26 mouse cellular contexts compared by ENCODE assay signal in genomic region chr14:9105708-9106107, GRCm38 (mm10).
"Had no signal": no experiment of that assay in that cellular context is flagged by ENCODE, and none has a peak within 500 bp of the region (broad histone marks: within the 10 kb centered on the region; RNA-seq: fewer than 3 reads in every experiment).

No protein-coding gene starts in this region.

- H3K27ac ChIP-seq: heart, adult 2 months; hindbrain, embryonic 10.5 days; hindbrain, embryonic 12.5 days; hindbrain, embryonic 14.5 days; hindbrain, postnatal 0 days; intestine, embryonic 15.5 days; layer of hippocampus, adult 2 months; left cerebral cortex, adult 2 months; limb, embryonic 10.5 days; limb, embryonic 12.5 days; liver, embryonic 13.5 days; liver, embryonic 15.5 days had no signal

- H3K9me3 ChIP-seq: heart, embryonic 12.5 days; hindbrain, embryonic 10.5 days; hindbrain, embryonic 12.5 days; intestine, embryonic 15.5 days; limb, embryonic 10.5 days; limb, embryonic 12.5 days; liver, embryonic 13.5 days; liver, embryonic 15.5 days had no signal

- H3K9ac ChIP-seq: heart, embryonic 12.5 days; hindbrain, embryonic 12.5 days; hindbrain, embryonic 14.5 days; intestine, embryonic 15.5 days; limb, embryonic 12.5 days; liver, embryonic 13.5 days; liver, embryonic 15.5 days had no signal

- H3K27me3 ChIP-seq: heart, embryonic 12.5 days; hindbrain, embryonic 12.5 days; intestine, embryonic 15.5 days; limb, embryonic 12.5 days; liver, embryonic 13.5 days; liver, embryonic 15.5 days had no signal

- H3K4me2 ChIP-seq: heart, embryonic 12.5 days; hindbrain, embryonic 12.5 days; hindbrain, embryonic 14.5 days; intestine, embryonic 15.5 days; limb, embryonic 12.5 days; liver, embryonic 11.5 days; liver, embryonic 13.5 days; liver, embryonic 15.5 days had no signal

- H3K4me3 ChIP-seq: heart, adult 2 months; heart, embryonic 12.5 days; hindbrain, embryonic 10.5 days; hindbrain, embryonic 12.5 days; intestine, embryonic 15.5 days; layer of hippocampus, adult 2 months; left cerebral cortex, adult 2 months; limb, embryonic 10.5 days; limb, embryonic 12.5 days; liver, embryonic 13.5 days; liver, embryonic 15.5 days had no signal

- H3K36me3 ChIP-seq: heart, embryonic 12.5 days; hindbrain, embryonic 10.5 days; hindbrain, embryonic 12.5 days; intestine, embryonic 15.5 days; limb, embryonic 10.5 days; limb, embryonic 12.5 days; liver, embryonic 13.5 days; liver, embryonic 15.5 days had no signal

- ATAC-seq: hindbrain, postnatal 0 days; intestine, embryonic 15.5 days; intestine, postnatal 0 days had no signal

- H3K4me1 ChIP-seq: heart, embryonic 12.5 days; hindbrain, embryonic 10.5 days; hindbrain, embryonic 12.5 days; intestine, embryonic 15.5 days; limb, embryonic 10.5 days; limb, embryonic 12.5 days; liver, embryonic 13.5 days; liver, embryonic 15.5 days had no signal

- DNase-seq: gastrocnemius, postnatal 10 days; gastrocnemius, postnatal 25 days; heart, adult 11 months; heart, adult 2 months; heart, postnatal 10 days; heart, postnatal 4 days; kidney, adult 18-20 months; kidney, adult 8-10 months; kidney, postnatal 10 days; kidney, postnatal 25 days; kidney, postnatal 4 days; liver; liver, embryonic 13.5 days had no signal
